Mouse (Mus musculus): ENCODE data around the gene Ap3b1.

Ap3b1 gene

GRCm38 (mm10) chr13:94577177-94577540, 218.4 kb downstream of the Ap3b1 start:
- no peak for DNase-seq (ENCODE audit: low read depth, low spot score)

- no peak for DNase-seq (ENCODE audit: low read depth, low spot score)
Observed at GRCm38 (mm10) chr13:94595289-94595688, 236.5 kb downstream of the Ap3b1 start.

- no peak for DNase-seq (ENCODE audit: low read depth, low spot score)
Observed at GRCm38 (mm10) chr13:94595701-94596361, 237.1 kb downstream of the Ap3b1 start.

DNA sequence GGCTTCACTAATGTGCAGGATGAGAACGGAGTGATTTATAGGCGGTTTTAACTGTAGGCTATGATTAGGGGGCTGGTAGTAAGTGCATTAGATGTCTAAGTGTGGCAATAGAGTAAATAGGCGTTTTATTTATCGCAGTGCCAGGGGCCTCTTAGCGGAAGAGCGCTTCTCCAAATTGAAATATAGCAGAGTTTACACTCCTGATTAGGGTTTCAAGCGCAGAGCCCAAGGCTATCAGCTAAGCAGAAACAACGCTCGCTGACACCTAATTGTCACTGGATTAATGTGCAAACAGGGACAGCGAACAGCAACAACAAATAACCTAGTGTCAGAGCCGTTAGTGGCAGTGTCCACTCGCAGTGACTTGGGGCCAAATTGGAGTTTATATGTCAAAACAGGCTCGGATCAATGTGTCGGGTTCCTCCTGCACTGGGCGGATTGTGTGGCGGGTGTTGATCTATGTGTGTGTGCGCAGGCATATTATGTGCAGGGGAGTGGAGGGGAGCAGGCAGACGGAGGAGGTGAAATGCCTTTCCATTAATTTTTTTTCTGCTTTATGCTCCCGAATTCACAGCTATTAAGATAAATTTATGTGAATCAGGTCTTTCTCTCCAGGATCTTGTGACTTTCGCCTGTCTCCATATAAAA, 237.8 kb downstream of the Ap3b1 start:
- DNase-seq (ENCODE audit: low read depth, low spot score) = no peak

- DNase-seq (ENCODE audit: low read depth, low spot score) = no peak
Observed at GRCm38 (mm10) chr13:94599718-94600117, 241.0 kb downstream of the Ap3b1 start.

DNA sequence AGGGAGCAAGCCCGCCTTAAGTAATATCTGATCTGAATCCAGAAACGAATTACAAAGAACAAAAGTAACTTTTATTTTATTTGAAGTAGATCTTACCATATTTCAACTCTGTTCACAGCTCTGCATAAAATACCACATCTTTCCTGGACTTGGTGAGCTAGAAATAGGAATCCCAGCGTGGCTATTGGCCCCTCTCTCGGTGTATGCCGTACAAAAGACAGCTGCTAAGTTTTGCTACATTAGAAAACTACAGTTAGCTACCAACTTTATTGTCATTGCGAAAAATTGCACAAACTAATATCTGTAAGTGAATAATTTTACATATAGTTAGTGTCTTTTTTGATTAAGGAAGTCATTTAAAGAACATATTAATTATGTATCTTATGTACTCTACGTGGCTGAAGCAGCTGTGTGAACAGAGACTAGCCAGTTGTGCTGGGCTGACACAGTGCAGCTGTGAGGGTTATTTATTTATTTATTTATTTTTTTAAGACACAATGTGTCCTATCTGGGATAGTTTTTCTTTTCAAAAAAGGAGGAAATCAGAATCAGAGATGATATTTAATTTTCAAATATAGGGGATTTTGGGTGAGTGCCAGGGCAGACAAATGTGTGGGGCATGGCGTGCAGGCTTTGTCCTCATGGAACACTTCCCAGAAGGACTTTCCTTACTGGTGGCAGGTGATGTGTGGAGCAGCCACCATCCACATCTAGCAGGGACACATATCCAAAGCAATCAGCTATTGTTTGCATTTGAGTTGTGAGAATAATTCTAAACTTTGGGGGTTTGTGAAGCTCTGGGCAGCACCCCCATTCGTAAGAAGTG, 248.5 kb downstream of the Ap3b1 start:
- DNase-seq (ENCODE audit: low read depth, low spot score) = no peak

DNA sequence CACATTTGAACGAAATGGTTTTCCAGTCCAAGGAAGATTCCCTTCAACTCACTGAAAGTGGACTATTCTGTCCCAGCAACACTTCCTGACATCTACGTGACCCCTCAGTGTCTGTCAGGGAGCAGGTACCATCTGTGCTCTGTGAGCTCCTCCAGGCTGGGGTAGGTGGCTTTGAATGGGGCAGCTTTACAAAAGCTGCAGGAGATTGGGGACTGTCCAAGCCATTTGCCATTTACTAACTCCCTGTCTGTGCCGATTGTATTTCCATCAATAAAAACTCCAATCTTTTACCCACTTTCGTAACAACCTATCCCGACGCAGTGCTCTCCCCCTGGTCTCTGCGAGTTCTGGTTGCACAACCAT, 249.1 kb downstream of the Ap3b1 start:
- DNase-seq (ENCODE audit: low read depth, low spot score) = no peak

GRCm38 (mm10) chr13:94608420-94608831, 249.7 kb downstream of the Ap3b1 start:
- no peak for DNase-seq (ENCODE audit: low read depth, low spot score)

- DNase-seq (ENCODE audit: low read depth, low spot score) = no peak
Observed at GRCm38 (mm10) chr13:94608947-94609346, 250.2 kb downstream of the Ap3b1 start.
